Mouse (Mus musculus) liver, embryonic 14 days (tissue): Measurements from ENCODE around the gene Lrrc74a. TPM values are rescaled to one million over a fixed set of nuclear protein-coding genes. Genes with fewer than 3 reads are reported as not detected.

Source experiments
- polyA plus RNA-seq: library from polyadenylated mRNA; depleted of rRNA; stranded (reverse); fragments of >200 nt; gene quantifications from 2 replicates; pipeline ENCODE4 v1.2.3, GENCODE M21; 2012; rRNA removed

Gene Lrrc74a
- not detected in 2 replicates for polyA plus RNA-seq

GRCm38 (mm10) chr12:86734319-86734810 is at the start of gene Lrrc74a:
Gene Lrrc74a, plus strand, starts transcription at chr12:86734369.

DNA sequence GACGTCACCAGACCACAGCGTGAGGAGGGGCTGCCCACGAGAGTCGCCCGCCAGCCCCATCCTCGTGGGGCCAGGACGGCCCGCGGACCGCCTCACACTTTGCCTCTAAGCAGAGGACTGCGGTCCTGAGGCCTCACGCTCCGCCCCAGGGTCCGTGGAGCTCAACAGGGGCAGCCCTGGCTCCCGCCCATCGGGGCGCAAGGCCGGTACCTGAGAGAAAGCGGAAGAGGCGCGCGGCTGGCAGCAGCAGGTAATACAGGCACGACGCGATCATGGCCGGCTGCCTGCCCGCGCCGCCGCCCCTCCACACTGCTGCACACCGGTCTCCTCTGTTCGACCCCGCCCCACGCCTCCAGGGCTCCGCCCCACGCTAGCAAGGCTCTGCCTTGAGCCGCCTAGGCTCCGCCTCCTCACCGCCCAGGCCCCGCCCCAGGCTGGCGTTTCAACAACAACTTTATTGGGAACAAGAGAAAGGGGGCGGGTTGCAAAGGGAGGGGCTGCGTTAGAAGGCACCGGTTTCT is 8.0 kb upstream of the Lrrc74a start, which contains the start of gene Angel1:
Gene Angel1, minus strand, starts transcription at position 341 of the 521 bp plus-strand sequence.

Other genes starting within 250 kb of the Lrrc74a start
- 0.63 and 0.69 TPM in 2 replicates for gene Vash1, start 55.7 kb upstream of the Lrrc74a start, polyA plus RNA-seq
- 0.62 and 0.64 TPM in 2 replicates for gene Angel1, start 7.9 kb upstream of the Lrrc74a start, polyA plus RNA-seq
- 1.3 and 1.4 TPM in 2 replicates for gene Irf2bpl, start 150.4 kb downstream of the Lrrc74a start, polyA plus RNA-seq
- gene Cipc, start 212.7 kb downstream of the Lrrc74a start, polyA plus RNA-seq = 7.2 and 9.4 TPM in 2 replicates